Mouse (Mus musculus): ENCODE results near the gene Exoc6b. TPM values are rescaled to one million over a fixed set of nuclear protein-coding genes. Genes with fewer than 3 reads are reported as not detected.

Gene Exoc6b
- polyA plus RNA-seq, 1 experiment from 2014 or later = 32.4 TPM

GRCm38 (mm10) chr6:84883720-84884119 is 185.6 kb downstream of the Exoc6b start:
- ChIA-PET CTCF (interaction anchor here (2.2 kb wide), 1 partner anchor 10 kb away, joined by 8 read pairs; no protein-coding TSS in a partner anchor), POLR2A (no interaction called here)
- ATAC-seq (no peak), DNase-seq (ENCODE audit: low read depth, low spot score) (no peak)
- H3K27me3 ChIP-seq = no peaks in the 10 kb centered on the region
- in situ Hi-C loops (cut with MboI; ENCODE audit: low pct_unique_long_range_greater_than_20kb) = no loop called here
- TF ChIP-seq CTCF (IDR thresholded peaks at IDR 0.05) = no peak

- no peak for TF ChIP-seq CTCF (IDR thresholded peaks at IDR 0.05)
- POLR2A ChIA-PET = no interaction called here
- ATAC-seq (no peak), DNase-seq (ENCODE audit: low read depth, low spot score) (no peak)
- no peaks in the 10 kb centered on the region for H3K27me3 ChIP-seq
- in situ Hi-C loops (cut with MboI; ENCODE audit: low pct_unique_long_range_greater_than_20kb) = no loop called here
- CTCF ChIA-PET = interaction anchor here (0.8 kb wide), 1 partner anchor 42 kb away, joined by 3 read pairs; no protein-coding TSS in a partner anchor
Observed at GRCm38 (mm10) chr6:84882663-84883517, 186.4 kb downstream of the Exoc6b start.

GRCm38 (mm10) chr6:84875869-84876268 is 193.4 kb downstream of the Exoc6b start:
- DNase-seq (ENCODE audit: low read depth, low spot score) (no peak), ATAC-seq (no peak)
- ChIA-PET CTCF (interaction anchor here (0.9 to 1.5 kb wide), 2 partner anchors 11 to 14 kb away, joined by 3 read pairs; no protein-coding TSS in a partner anchor), POLR2A (no interaction called here)
- no peak for TF ChIP-seq CTCF (IDR thresholded peaks at IDR 0.05)
- H3K27me3 ChIP-seq = no peaks in the 10 kb centered on the region
- in situ Hi-C loops (cut with MboI; ENCODE audit: low pct_unique_long_range_greater_than_20kb) = no loop called here

GRCm38 (mm10) chr6:84867114-84867513 is 202.2 kb downstream of the Exoc6b start:
- ATAC-seq (no peak), DNase-seq (ENCODE audit: low read depth, low spot score) (no peak)
- H3K27me3 ChIP-seq = no peaks in the 10 kb centered on the region
- peak; percentile 41 for TF ChIP-seq CTCF (IDR thresholded peaks at IDR 0.05)
- in situ Hi-C loops (cut with MboI; ENCODE audit: low pct_unique_long_range_greater_than_20kb) = no loop called here
- ChIA-PET CTCF (interaction anchor here (1.0 kb wide), 3 partner anchors 10 to 149 kb away, joined by 3 to 4 read pairs (median 3); no protein-coding TSS in a partner anchor), POLR2A (no interaction called here)

GRCm38 (mm10) chr6:84864625-84865024 is 204.7 kb downstream of the Exoc6b start:
- in situ Hi-C loops (cut with MboI; ENCODE audit: low pct_unique_long_range_greater_than_20kb) = no loop called here
- no peak for DNase-seq (ENCODE audit: low read depth, low spot score)

GRCm38 (mm10) chr6:84863816-84864375 is 205.4 kb downstream of the Exoc6b start:
- ChIA-PET CTCF (interaction anchor here (0.7 to 1.5 kb wide), 2 partner anchors 11 to 16 kb away, joined by 3 to 4 read pairs; no protein-coding TSS in a partner anchor), POLR2A (no interaction called here)
- TF ChIP-seq CTCF (IDR thresholded peaks at IDR 0.05) = no peak
- DNase-seq (ENCODE audit: low read depth, low spot score) = no peak
- ATAC-seq = no peak
- no peaks in the 10 kb centered on the region for H3K27me3 ChIP-seq
- in situ Hi-C loops (cut with MboI; ENCODE audit: low pct_unique_long_range_greater_than_20kb) = no loop called here

More at GRCm38 (mm10) chr6:84864625-84865024, 204.7 kb downstream of the Exoc6b start:
- TF ChIP-seq CTCF (IDR thresholded peaks at IDR 0.05) = no peak
- ATAC-seq = no peak
- CTCF ChIA-PET = interaction anchor here (0.7 to 1.5 kb wide), 3 partner anchors 12 to 17 kb away, joined by 3 to 4 read pairs (median 3); no protein-coding TSS in a partner anchor
- H3K27me3 ChIP-seq = no peaks in the 10 kb centered on the region
- POLR2A ChIA-PET = no interaction called here

GRCm38 (mm10) chr6:84845665-84846064 is 223.6 kb downstream of the Exoc6b start:
- in situ Hi-C loops (cut with MboI; ENCODE audit: low pct_unique_long_range_greater_than_20kb) = no loop called here
- ChIA-PET POLR2A (no interaction called here), CTCF (interaction anchor here (1.2 kb wide), 1 partner anchor 26 kb away, joined by 3 read pairs; no protein-coding TSS in a partner anchor)
- DNase-seq (ENCODE audit: low read depth, low spot score) = no peak
- ATAC-seq = no peak
- TF ChIP-seq CTCF (IDR thresholded peaks at IDR 0.05) = no peak
- no peaks in the 10 kb centered on the region for H3K27me3 ChIP-seq

- in situ Hi-C loops (cut with MboI; ENCODE audit: low pct_unique_long_range_greater_than_20kb) = no loop called here
- no peak for TF ChIP-seq CTCF (IDR thresholded peaks at IDR 0.05)
- ATAC-seq (no peak), DNase-seq (ENCODE audit: low read depth, low spot score) (no peak)
- H3K27me3 ChIP-seq = no peaks in the 10 kb centered on the region
- ChIA-PET POLR2A (no interaction called here), CTCF (no interaction called here)
Observed at GRCm38 (mm10) chr6:84841138-84841537, 228.2 kb downstream of the Exoc6b start.

- in situ Hi-C loops (cut with MboI; ENCODE audit: low pct_unique_long_range_greater_than_20kb) = no loop called here
- ChIA-PET CTCF (interaction anchor here (1.2 kb wide), 1 partner anchor 11 kb away, joined by 4 read pairs; no protein-coding TSS in a partner anchor), POLR2A (no interaction called here)
- DNase-seq (ENCODE audit: low read depth, low spot score) = no peak
- ATAC-seq = no peak
- no peak for TF ChIP-seq CTCF (IDR thresholded peaks at IDR 0.05)
- H3K27me3 ChIP-seq = no peaks in the 10 kb centered on the region
Observed at GRCm38 (mm10) chr6:84807546-84807945, 261.8 kb downstream of the Exoc6b start.

- in situ Hi-C loops (cut with MboI; ENCODE audit: low pct_unique_long_range_greater_than_20kb) = no loop called here
- TF ChIP-seq CTCF (IDR thresholded peaks at IDR 0.05) = no peak
Observed at GRCm38 (mm10) chr6:84806132-84806730, 263.1 kb downstream of the Exoc6b start.

More at GRCm38 (mm10) chr6:84806132-84806730, 263.1 kb downstream of the Exoc6b start:
- ChIA-PET CTCF (no interaction called here), POLR2A (no interaction called here)
- H3K27me3 ChIP-seq = no peaks in the 10 kb centered on the region
- DNase-seq (ENCODE audit: low read depth, low spot score) (no peak), ATAC-seq (no peak)
